Mouse (Mus musculus) C2C12 (cell line): ENCODE results near the gene Ipo13.

Experiments
- CTCF ChIP-seq: IDR thresholded peaks from one replicate; pipeline ENCODE4 v1.5.1; 2011; ENCODE audit not compliant: control insufficient read depth, insufficient read depth, insufficient read length
- FOSL1 ChIP-seq: IDR thresholded peaks from one replicate; pipeline ENCODE4 v1.8.0; 2011; ENCODE audit warnings: mild to moderate bottlenecking, low read length; ENCODE audit not compliant: poor library complexity, insufficient read depth, severe bottlenecking
- USF1 ChIP-seq: IDR thresholded peaks from one replicate; pipeline ENCODE4 v1.6.1; 2011; ENCODE audit warnings: low read depth, mild to moderate bottlenecking, control low read depth, moderate library complexity

DNA sequence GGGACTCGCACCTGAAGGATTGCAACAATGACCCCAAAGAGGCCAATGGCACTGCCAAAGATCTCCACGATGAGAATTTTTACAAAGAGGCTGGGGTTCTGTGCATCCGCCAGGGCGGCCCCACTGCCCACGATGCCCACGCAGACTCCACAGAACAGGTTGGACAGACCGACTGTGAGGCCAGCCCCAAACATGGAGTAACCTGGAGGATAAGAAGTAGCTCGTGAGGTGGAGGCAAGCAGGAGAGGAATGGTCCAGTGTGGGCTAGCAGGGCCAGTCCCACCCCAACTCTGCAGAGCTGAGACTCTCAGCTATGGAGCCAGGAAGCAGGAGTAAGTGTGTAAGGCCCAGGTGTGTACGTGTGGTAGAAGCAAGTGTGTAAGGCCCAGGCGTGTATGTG lies 29.7 kb downstream of the Ipo13 start:
- TF ChIP-seq CTCF (no peak), FOSL1 (no peak), USF1 (no peak)
